Mouse (Mus musculus) hindbrain, embryonic 15.5 days (tissue): Measurements from ENCODE around the gene Wdfy3. TPM values are rescaled to one million over a fixed set of nuclear protein-coding genes. Genes with fewer than 3 reads are reported as not detected.

Experiments
- ATAC-seq: fragments of 200-750 bp; cut with Nextera tagmentation; 2 replicates; pipeline ENCODE4 v1.8.0; 2017; ENCODE audit warnings: low read depth, moderate number of reproducible peaks, moderate TSS enrichment; ENCODE audit not compliant: low FRiP score
- H3K27ac ChIP-seq: fragments of 300-500 bp; sonication (generic); replicated peaks from 2 replicates; pipeline ENCODE4 v1.5.1; 2015; ENCODE audit warnings: mild to moderate bottlenecking, inconsistent platforms
- H3K27me3 ChIP-seq: fragments of 300-500 bp; sonication (generic); 2 replicates; pipeline ENCODE4 v1.6.1; 2015; ENCODE audit warnings: control low read depth, inconsistent platforms
- H3K36me3 ChIP-seq: fragments of 300-500 bp; sonication (generic); 2 replicates; pipeline ENCODE4 v1.6.1; 2015; ENCODE audit warnings: control low read depth, inconsistent platforms
- H3K4me1 ChIP-seq: fragments of 300-500 bp; sonication (generic); replicated peaks from 2 replicates; pipeline ENCODE4 v1.6.1; 2015; ENCODE audit warnings: control low read depth, inconsistent platforms
- H3K4me2 ChIP-seq: fragments of 300-500 bp; sonication (generic); 2 replicates; pipeline ENCODE4 v1.6.1; 2015; ENCODE audit warnings: moderate library complexity, mild to moderate bottlenecking, inconsistent platforms
- H3K4me3 ChIP-seq: fragments of 300-500 bp; sonication (generic); 2 replicates; pipeline ENCODE4 v1.5.1; 2015; ENCODE audit warnings: mild to moderate bottlenecking, inconsistent platforms
- H3K9ac ChIP-seq: fragments of 300-500 bp; sonication (generic); 2 replicates; pipeline ENCODE4 v1.6.1; 2015; ENCODE audit warnings: inconsistent platforms
- H3K9me3 ChIP-seq: fragments of 300-500 bp; sonication (generic); 2 replicates; pipeline ENCODE4 v1.6.1; 2016; ENCODE audit warnings: control low read depth, inconsistent platforms
- WGBS: fragments of 180-500 bp; shearing (Covaris S2); methylation state at CpG from one replicate; pipeline ENCODE4 v1.1.7; 2015; 5-methylcytosine and 5-hydroxymethylcytosine counted together
- polyA plus RNA-seq: library from polyadenylated mRNA; unstranded; fragments of >200 nt; fragmentation: Nextera tagmentation; extraction: Ambion mirVana; gene quantifications from 2 replicates; pipeline ENCODE4 v1.2.1, GENCODE M21; 2015

The Wdfy3 gene
- polyA plus RNA-seq, 1 experiment from 2014 or later = 27.4 TPM

DNA sequence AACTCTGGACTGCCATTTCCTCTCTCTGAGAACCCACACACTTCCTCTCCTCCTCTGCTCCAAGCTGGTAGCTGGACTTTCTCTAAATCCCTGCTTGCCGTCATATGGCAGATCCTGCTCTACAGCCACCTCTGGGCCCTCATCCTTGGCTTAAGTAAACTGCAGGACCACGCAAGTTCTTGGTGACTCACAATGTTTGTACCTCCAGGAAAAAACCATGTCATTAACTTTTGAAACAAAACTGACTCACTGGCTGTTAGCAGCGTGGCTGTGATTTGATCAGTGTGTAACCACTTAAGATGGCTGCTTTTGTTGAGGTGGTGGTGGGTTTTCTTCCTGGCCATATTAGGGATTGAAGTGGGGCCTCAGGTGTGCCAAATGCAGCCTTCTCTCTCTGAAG is 285.4 kb downstream of the Wdfy3 start:
- Histone ChIP-seq H3K4me2 (no peak overlapping the region), H3K27me3 (no peaks in the 10 kb centered on the region), H3K4me3 (no peak overlapping the region), H3K4me1 (no peaks in the 10 kb centered on the region), H3K36me3 (no peaks in the 10 kb centered on the region), H3K9ac (no peak overlapping the region), H3K27ac (no peak overlapping the region), H3K9me3 (no peaks in the 10 kb centered on the region)
- 86% methylated on average over 3 of the region's 3 CpGs for WGBS
- no peak for ATAC-seq
